Mouse (Mus musculus): ENCODE data around the gene Tppp. TPM values are rescaled to one million over a fixed set of nuclear protein-coding genes. Genes with fewer than 3 reads are reported as not detected.

The Tppp gene
- 4.3 and 4.5 TPM in 2 replicates for polyA plus RNA-seq (2012; rRNA removed)

- TF ChIP-seq CTCF (conservative IDR thresholded peaks at IDR 0.05; ENCODE audit: insufficient read depth, insufficient read length, low read depth, low read length) (no peak), POLR2A (IDR thresholded peaks at IDR 0.05; ENCODE audit: low read depth, low read length) (no peak)
- H3K36me3 ChIP-seq (ENCODE audit: control insufficient read depth, insufficient read depth, low read length) = no peaks in the 10 kb centered on the region
- peak within 1 kb of the TSS; percentile 59 for H3K4me3 ChIP-seq (ENCODE audit: insufficient read depth, low read depth, low read length)
- no peak within 1 kb of the TSS for H3K27ac ChIP-seq (ENCODE audit: insufficient read depth, low read depth, low read length)
- no peaks in the 10 kb centered on the region for H3K4me1 ChIP-seq (ENCODE audit: control insufficient read depth, insufficient read depth, low read length)
- WGBS = under 1% methylated on average over 56 of the region's 56 CpGs
- H3K27me3 ChIP-seq (replicated peaks; ENCODE audit: control insufficient read depth, insufficient read depth, low read length) = no peaks in the 10 kb centered on the region
- peak; percentile 95 for DNase-seq
These were observed at the start of gene Tppp for GRCm38 (mm10) chr13:74008948-74009718. TSS of gene Tppp (plus strand) at chr13:74009407.

- no peak for TF ChIP-seq POLR2A (IDR thresholded peaks at IDR 0.05; ENCODE audit: low read depth, low read length)
- TF ChIP-seq CTCF (conservative IDR thresholded peaks at IDR 0.05; ENCODE audit: insufficient read depth, insufficient read length, low read depth, low read length) = no peak
- Histone ChIP-seq H3K36me3 (ENCODE audit: control insufficient read depth, insufficient read depth, low read length) (peaks cover 5% of the 10 kb centered on the region), H3K4me3 (ENCODE audit: insufficient read depth, low read depth, low read length) (no peak overlapping the region), H3K27ac (ENCODE audit: insufficient read depth, low read depth, low read length) (no peak overlapping the region), H3K27me3 (replicated peaks; ENCODE audit: control insufficient read depth, insufficient read depth, low read length) (no peaks in the 10 kb centered on the region), H3K4me1 (ENCODE audit: control insufficient read depth, insufficient read depth, low read length) (no peaks in the 10 kb centered on the region)
- peak; percentile 7 for DNase-seq
- 84% methylated on average over 10 of the region's 10 CpGs for WGBS
These were observed 49.0 kb upstream of the Tppp start for GRCm38 (mm10) chr13:73960117-73960652.

- Histone ChIP-seq H3K4me3 (ENCODE audit: insufficient read depth, low read depth, low read length) (no peak overlapping the region), H3K36me3 (ENCODE audit: control insufficient read depth, insufficient read depth, low read length) (peaks cover 3% of the 10 kb centered on the region), H3K27me3 (replicated peaks; ENCODE audit: control insufficient read depth, insufficient read depth, low read length) (no peaks in the 10 kb centered on the region), H3K27ac (ENCODE audit: insufficient read depth, low read depth, low read length) (no peak overlapping the region), H3K4me1 (ENCODE audit: control insufficient read depth, insufficient read depth, low read length) (no peaks in the 10 kb centered on the region)
- no peak for DNase-seq
- WGBS = 84% methylated on average over 4 of the region's 4 CpGs
- TF ChIP-seq POLR2A (IDR thresholded peaks at IDR 0.05; ENCODE audit: low read depth, low read length) = no peak
- TF ChIP-seq CTCF (conservative IDR thresholded peaks at IDR 0.05; ENCODE audit: insufficient read depth, insufficient read length, low read depth, low read length) = peak; percentile 36; the same call in 1 of the 2 replicates
These were observed 48.0 kb upstream of the Tppp start for GRCm38 (mm10) chr13:73961177-73961576.

- H3K4me1 ChIP-seq (ENCODE audit: control insufficient read depth, insufficient read depth, low read length) = no peaks in the 10 kb centered on the region
- peaks cover 2% of the 10 kb centered on the region for H3K36me3 ChIP-seq (ENCODE audit: control insufficient read depth, insufficient read depth, low read length)
- no peak for DNase-seq
- 77% methylated on average over 5 of the region's 5 CpGs for WGBS
- H3K4me3 ChIP-seq (ENCODE audit: insufficient read depth, low read depth, low read length) = no peak within 1 kb of the TSS
- H3K27me3 ChIP-seq (replicated peaks; ENCODE audit: control insufficient read depth, insufficient read depth, low read length) = no peaks in the 10 kb centered on the region
- H3K27ac ChIP-seq (ENCODE audit: insufficient read depth, low read depth, low read length) = no peak within 1 kb of the TSS
- TF ChIP-seq POLR2A (IDR thresholded peaks at IDR 0.05; ENCODE audit: low read depth, low read length) (no peak), CTCF (conservative IDR thresholded peaks at IDR 0.05; ENCODE audit: insufficient read depth, insufficient read length, low read depth, low read length) (no peak)
These were observed 45.7 kb upstream of the Tppp start, which contains the start of gene Zdhhc11 for GRCm38 (mm10) chr13:73963551-73963950. TSS of gene Zdhhc11 (plus strand) at chr13:73963851.

GRCm38 (mm10) chr13:73970545-73971448 lies 38.4 kb upstream of the Tppp start:
- Histone ChIP-seq H3K27me3 (replicated peaks; ENCODE audit: control insufficient read depth, insufficient read depth, low read length) (no peaks in the 10 kb centered on the region), H3K27ac (ENCODE audit: insufficient read depth, low read depth, low read length) (peak overlapping the region; percentile 73), H3K4me1 (ENCODE audit: control insufficient read depth, insufficient read depth, low read length) (peaks cover 3% of the 10 kb centered on the region; the same call in 1 of the 2 replicates), H3K36me3 (ENCODE audit: control insufficient read depth, insufficient read depth, low read length) (no peaks in the 10 kb centered on the region), H3K4me3 (ENCODE audit: insufficient read depth, low read depth, low read length) (peak overlapping the region; percentile 4; the same call in 1 of the 2 replicates)
- DNase-seq = peak; percentile 91
- no peak for TF ChIP-seq POLR2A (IDR thresholded peaks at IDR 0.05; ENCODE audit: low read depth, low read length)
- peak; percentile 85 for TF ChIP-seq CTCF (conservative IDR thresholded peaks at IDR 0.05; ENCODE audit: insufficient read depth, insufficient read length, low read depth, low read length)
- 9% methylated on average over 12 of the region's 12 CpGs for WGBS

GRCm38 (mm10) chr13:73974523-73974922 lies 34.7 kb upstream of the Tppp start:
- Histone ChIP-seq H3K27ac (ENCODE audit: insufficient read depth, low read depth, low read length) (no peak overlapping the region), H3K27me3 (replicated peaks; ENCODE audit: control insufficient read depth, insufficient read depth, low read length) (no peaks in the 10 kb centered on the region), H3K4me3 (ENCODE audit: insufficient read depth, low read depth, low read length) (no peak overlapping the region), H3K36me3 (ENCODE audit: control insufficient read depth, insufficient read depth, low read length) (no peaks in the 10 kb centered on the region), H3K4me1 (ENCODE audit: control insufficient read depth, insufficient read depth, low read length) (peaks cover 3% of the 10 kb centered on the region; the same call in 1 of the 2 replicates)
- 89% methylated on average over 3 of the region's 3 CpGs for WGBS
- DNase-seq = no peak
- no peak for TF ChIP-seq CTCF (conservative IDR thresholded peaks at IDR 0.05; ENCODE audit: insufficient read depth, insufficient read length, low read depth, low read length)

Data from kidney, adult 2 months (tissue).